Mouse (Mus musculus) C2C12 (cell line): ENCODE results near the gene Spata7. TPM values are rescaled to one million over a fixed set of nuclear protein-coding genes. Genes with fewer than 3 reads are reported as not detected.

Experiments
- polyA plus RNA-seq: library from polyadenylated mRNA; unstranded; fragments of >200 nt; fragmentation: generic; extraction: Trizol; gene quantifications from one replicate; pipeline ENCODE4 v1.2.1, GENCODE M21; 2012; ENCODE audit warnings: missing spikeins

The Spata7 gene
- polyA plus RNA-seq, 1 experiment = 2.7 TPM

Other genes with a start within 250 kb of the Spata7 start
- not detected for gene Kcnk10, start 49.8 kb upstream of the Spata7 start, polyA plus RNA-seq
- 19.9 TPM for gene Ptpn21, start 109.2 kb downstream of the Spata7 start, polyA plus RNA-seq
- 29.6 TPM for gene Zc3h14, start 118.8 kb downstream of the Spata7 start, polyA plus RNA-seq